Mouse (Mus musculus): ENCODE measurements around the gene Vps35l. TPM values are rescaled to one million over a fixed set of nuclear protein-coding genes. Genes with fewer than 3 reads are reported as not detected.
A peak's percentile ranks its signal among the peaks of the same experiment; 100 is the strongest.

The Vps35l gene
- total RNA-seq (2015; ENCODE audit: low replicate concordance) (21.3 and 61.6 TPM in 2 replicates), total RNA-seq (2017; ENCODE audit: low replicate concordance) (42.4 and 42.9 TPM in 2 replicates)

GRCm38 (mm10) chr7:118739975-118740531 is at the start of gene Vps35l:
Gene Vps35l, plus strand, starts transcription at chr7:118740226.
- ATAC-seq (replicated peaks; ENCODE audit: low FRiP score, poor library complexity, severe bottlenecking) = peak; percentile 78

- ATAC-seq (replicated peaks; ENCODE audit: low FRiP score, poor library complexity, severe bottlenecking) = no peak
Measured at GRCm38 (mm10) chr7:118691287-118691686, 48.7 kb upstream of the Vps35l start.

- no peak for ATAC-seq (replicated peaks; ENCODE audit: low FRiP score, poor library complexity, severe bottlenecking)
Measured at GRCm38 (mm10) chr7:118696146-118696545, 43.9 kb upstream of the Vps35l start.

- no peak for ATAC-seq (replicated peaks; ENCODE audit: low FRiP score, poor library complexity, severe bottlenecking)
Measured at GRCm38 (mm10) chr7:118697168-118697567, 42.9 kb upstream of the Vps35l start.

GRCm38 (mm10) chr7:118698882-118699281 is 41.1 kb upstream of the Vps35l start:
- ATAC-seq (replicated peaks; ENCODE audit: low FRiP score, poor library complexity, severe bottlenecking) = no peak

GRCm38 (mm10) chr7:118703144-118703561 is 36.9 kb upstream of the Vps35l start:
- no peak for ATAC-seq (replicated peaks; ENCODE audit: low FRiP score, poor library complexity, severe bottlenecking)

- no peak for ATAC-seq (replicated peaks; ENCODE audit: low FRiP score, poor library complexity, severe bottlenecking)
Measured at GRCm38 (mm10) chr7:118704001-118704850, 35.8 kb upstream of the Vps35l start.

GRCm38 (mm10) chr7:118705101-118705961 is 34.7 kb upstream of the Vps35l start, which contains the start of gene Gde1:
Gene Gde1, minus strand, starts transcription at chr7:118705778.
- ATAC-seq (replicated peaks; ENCODE audit: low FRiP score, poor library complexity, severe bottlenecking) = peak; percentile 92

GRCm38 (mm10) chr7:118706051-118706450 is 34.0 kb upstream of the Vps35l start:
- ATAC-seq (replicated peaks; ENCODE audit: low FRiP score, poor library complexity, severe bottlenecking) = no peak

- ATAC-seq (replicated peaks; ENCODE audit: low FRiP score, poor library complexity, severe bottlenecking) = no peak
Measured at GRCm38 (mm10) chr7:118706488-118706887, 33.5 kb upstream of the Vps35l start.

- ATAC-seq (replicated peaks; ENCODE audit: low FRiP score, poor library complexity, severe bottlenecking) = no peak
Measured at GRCm38 (mm10) chr7:118707216-118707615, 32.8 kb upstream of the Vps35l start.

GRCm38 (mm10) chr7:118708002-118708401 is 32.0 kb upstream of the Vps35l start:
- ATAC-seq (replicated peaks; ENCODE audit: low FRiP score, poor library complexity, severe bottlenecking) = no peak

- ATAC-seq (replicated peaks; ENCODE audit: low FRiP score, poor library complexity, severe bottlenecking) = no peak
Measured at GRCm38 (mm10) chr7:118710776-118711175, 29.2 kb upstream of the Vps35l start.

- ATAC-seq (replicated peaks; ENCODE audit: low FRiP score, poor library complexity, severe bottlenecking) = peak; percentile 99
Measured at GRCm38 (mm10) chr7:118712228-118713173, 27.5 kb upstream of the Vps35l start, which contains the start of gene Ccp110. Gene Ccp110, plus strand, starts transcription at chr7:118712552.

GRCm38 (mm10) chr7:118714873-118715272 is 25.2 kb upstream of the Vps35l start:
- no peak for ATAC-seq (replicated peaks; ENCODE audit: low FRiP score, poor library complexity, severe bottlenecking)

GRCm38 (mm10) chr7:118718066-118718465 is 22.0 kb upstream of the Vps35l start:
- ATAC-seq (replicated peaks; ENCODE audit: low FRiP score, poor library complexity, severe bottlenecking) = no peak

- ATAC-seq (replicated peaks; ENCODE audit: low FRiP score, poor library complexity, severe bottlenecking) = no peak
Measured at GRCm38 (mm10) chr7:118723927-118724326, 16.1 kb upstream of the Vps35l start.

GRCm38 (mm10) chr7:118725459-118725858 is 14.6 kb upstream of the Vps35l start:
- ATAC-seq (replicated peaks; ENCODE audit: low FRiP score, poor library complexity, severe bottlenecking) = no peak
